Mouse (Mus musculus): Measurements from ENCODE around the gene Psmg3.

GRCm38 (mm10) chr5:139871526-139871925 lies 44.8 kb upstream of the Psmg3 start:
- TF ChIP-seq CTCF (IDR thresholded peaks at IDR 0.05; ENCODE audit: insufficient read depth, low read length) (no peak), POLR2A (IDR thresholded peaks at IDR 0.05; ENCODE audit: borderline replicate concordance, extremely low read depth, low read depth, low read length) (no peak)

All from lung, adult 2 months (tissue).